Mouse (Mus musculus) left cerebral cortex, adult 2 months (tissue): ENCODE measurements around the gene Fasn. TPM values are rescaled to one million over a fixed set of nuclear protein-coding genes. Genes with fewer than 3 reads are reported as not detected.

Experiments used
- DNase-seq, 2 experiments: peaks; one replicate each; pipeline ENCODE4 v3.0.0; 2021 to 2022; ENCODE audit warnings: low spot score in 2 of 2, mixed read lengths in 1 of 2; ENCODE audit errors: extremely low spot score in 1 of 2
- H3K27ac ChIP-seq: fragments of 200-600 bp; 2 replicates; pipeline ENCODE4 v1.8.1; 2022
- H3K4me3 ChIP-seq: fragments of 200-600 bp; 2 replicates; pipeline ENCODE4 v1.8.1; 2022
- CTCF ChIP-seq: fragments of 200-600 bp; IDR thresholded peaks from 2 replicates; pipeline ENCODE4 v1.8.1; 2022; ENCODE audit warnings: antibody characterized with exemption, mild to moderate bottlenecking, moderate library complexity
- intact Hi-C: fragments of 180-260 bp; cut with DNase I; formaldehyde crosslinking; loops from one replicate; pipeline ENCODE4 v1.15.1; 2025
- total RNA-seq, 2 experiments: library from RNA; stranded (reverse); gene quantifications; 2 replicates each; pipeline ENCODE4 v1.2.3; 2021

Gene Fasn
- total RNA-seq, 2 experiments from 2014 or later: 177 to 197 TPM

GRCm38 (mm10) chr11:120825289-120825863, 1.0 kb upstream of the Fasn start:
- no peak for TF ChIP-seq CTCF
- H3K4me3 ChIP-seq: peak overlapping the region; percentile 84
- intact Hi-C loops: loop anchor here (5.0 kb wide), 1 partner anchor 77 kb away; no protein-coding TSS in a partner anchor
- no peak for DNase-seq
- peak overlapping the region; percentile 98 for H3K27ac ChIP-seq

- intact Hi-C loops: loop anchor here (5.0 kb wide), 1 partner anchor 77 kb away; no protein-coding TSS in a partner anchor
- no peak for TF ChIP-seq CTCF
- H3K4me3 ChIP-seq: peak overlapping the region; percentile 84
Measured at GRCm38 (mm10) chr11:120824787-120825288, 491 bp upstream of the Fasn start.

GRCm38 (mm10) chr11:120823551-120823947, 798 bp downstream of the Fasn start:
- H3K4me3 ChIP-seq: peak overlapping the region; percentile 84
- intact Hi-C loops: loop anchor here (2.0 kb wide), 1 partner anchor 23 kb away; no protein-coding TSS in a partner anchor
- peak overlapping the region; percentile 94 for H3K27ac ChIP-seq
- TF ChIP-seq CTCF: no peak
- DNase-seq: peak in 1 of 2 experiments; percentile 72

More at GRCm38 (mm10) chr11:120824787-120825288, 491 bp upstream of the Fasn start:
- H3K27ac ChIP-seq: peak overlapping the region; percentile 98
- no peak for DNase-seq

- intact Hi-C loops: loop anchor here (2.0 kb wide), 1 partner anchor 22 kb away; no protein-coding TSS in a partner anchor
- DNase-seq: no peak
Measured at GRCm38 (mm10) chr11:120822831-120823550, 1.4 kb downstream of the Fasn start.

GRCm38 (mm10) chr11:120822321-120822720, 2.0 kb downstream of the Fasn start:
- no peak overlapping the region; the same call in 1 of the 2 replicates for H3K27ac ChIP-seq
- peak overlapping the region; percentile 84 for H3K4me3 ChIP-seq
- TF ChIP-seq CTCF: no peak
- DNase-seq: no peak
- intact Hi-C loops: loop anchor here (2.0 kb wide), 1 partner anchor 22 kb away; no protein-coding TSS in a partner anchor

More at GRCm38 (mm10) chr11:120822831-120823550, 1.4 kb downstream of the Fasn start:
- no peak; the same call in 1 of the 2 replicates for TF ChIP-seq CTCF
- H3K27ac ChIP-seq: peak overlapping the region; percentile 94
- peak overlapping the region; percentile 84 for H3K4me3 ChIP-seq

GRCm38 (mm10) chr11:120821076-120821922, 3.0 kb downstream of the Fasn start:
- no peak for DNase-seq
- Histone ChIP-seq H3K27ac (no peak overlapping the region), H3K4me3 (peak overlapping the region; percentile 84)
- intact Hi-C loops: no loop called here
- no peak for TF ChIP-seq CTCF

- Histone ChIP-seq H3K4me3 (no peak overlapping the region), H3K27ac (no peak overlapping the region)
- intact Hi-C loops: no loop called here
- no peak for DNase-seq
- no peak for TF ChIP-seq CTCF
Measured at GRCm38 (mm10) chr11:120820546-120820945, 3.8 kb downstream of the Fasn start.

GRCm38 (mm10) chr11:120819556-120819955, 4.8 kb downstream of the Fasn start:
- no peak for TF ChIP-seq CTCF
- H3K27ac ChIP-seq: no peak overlapping the region
- no peak overlapping the region for H3K4me3 ChIP-seq
- intact Hi-C loops: no loop called here
- no peak for DNase-seq

GRCm38 (mm10) chr11:120818251-120818650, 6.1 kb downstream of the Fasn start:
- intact Hi-C loops: no loop called here
- H3K27ac ChIP-seq: no peak overlapping the region
- H3K4me3 ChIP-seq: no peak overlapping the region
- DNase-seq: no peak
- no peak for TF ChIP-seq CTCF

- Histone ChIP-seq H3K27ac (no peak overlapping the region), H3K4me3 (no peak overlapping the region)
- DNase-seq: no peak
- intact Hi-C loops: no loop called here
- no peak for TF ChIP-seq CTCF
Measured at GRCm38 (mm10) chr11:120817358-120817757, 7.0 kb downstream of the Fasn start.

GRCm38 (mm10) chr11:120812068-120812467, 12.3 kb downstream of the Fasn start:
- TF ChIP-seq CTCF: no peak
- DNase-seq: no peak
- H3K4me3 ChIP-seq: no peak overlapping the region
- H3K27ac ChIP-seq: no peak overlapping the region
- intact Hi-C loops: no loop called here
